In the genomic region with DNA sequence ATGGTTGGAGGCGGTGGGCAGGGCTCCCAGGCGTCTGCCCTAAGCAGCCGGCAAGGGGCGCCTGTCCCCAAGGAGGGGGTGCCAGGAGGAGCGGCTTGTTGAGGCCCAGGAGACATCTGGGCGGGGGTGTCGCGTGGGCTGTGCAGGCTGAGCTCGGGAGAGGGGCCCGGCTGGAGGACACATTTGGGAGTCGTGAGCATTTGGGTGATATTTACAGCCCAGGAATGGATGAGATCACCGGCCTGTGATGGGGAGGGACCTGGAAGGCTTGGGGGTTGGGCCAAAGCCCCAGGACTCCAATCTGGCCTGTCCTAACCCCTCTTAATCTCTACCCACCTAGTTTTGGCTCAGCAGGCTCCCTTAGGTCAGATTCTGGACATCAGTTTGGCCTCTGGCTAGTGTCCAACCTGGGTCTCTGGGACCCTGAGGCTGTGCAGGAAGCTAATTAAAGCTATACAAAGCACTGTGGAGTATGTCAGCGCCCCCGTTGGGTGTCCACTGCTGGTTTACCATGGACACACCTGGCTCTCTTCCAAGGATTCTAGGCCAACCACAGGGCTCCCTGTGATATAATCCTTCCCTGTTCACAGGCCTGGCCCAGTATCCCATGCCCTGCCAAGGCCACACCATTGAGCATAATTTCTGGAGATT, we compare ENCODE assay signal across 8 mouse cellular contexts. TPM values are rescaled to one million over a fixed set of nuclear protein-coding genes. Genes with fewer than 3 reads are reported as not detected.
A peak's percentile ranks its signal among the peaks of the same experiment; 100 is the strongest.
DNase-seq lines count a peak whose midpoint lies in the region; ATAC-seq and TF ChIP-seq lines count a peak whose summit lies in the region.
"Had no signal": no experiment of that assay in that cellular context is flagged by ENCODE, and none has a peak within 500 bp of the region (broad histone marks: within the 10 kb centered on the region; RNA-seq: fewer than 3 reads in every experiment).

No protein-coding gene starts in this region.

- no peak overlapping the region for H3K4me3 ChIP-seq in cortical plate, adult 2 months (ENCODE audit: insufficient read depth, low read length)
- H3K4me3 ChIP-seq: limb, embryonic 12.5 days had no signal

- peak overlapping the region; percentile 19 for H3K27ac ChIP-seq in cortical plate, adult 2 months (ENCODE audit: insufficient read depth, low read length)
- H3K27ac ChIP-seq: limb, embryonic 12.5 days had no signal

- intact Hi-C loops in heart, postnatal 10 days (cut with DNase I) = no loop called here
- intact Hi-C loops in left cerebral cortex, postnatal 25 days (cut with DNase I) = loop anchor here (1.0 kb wide), 2 partner anchors 19 to 41 kb away; no protein-coding TSS in a partner anchor

- DNase-seq in 3T3-L1 (ENCODE audit: low read depth, low spot score) = peak; percentile 67
- peak; percentile 36 for DNase-seq in NIH3T3 (ENCODE audit: low read depth)
- DNase-seq in heart, postnatal 10 days = peak; percentile 74 to 75
- DNase-seq in left cerebral cortex, postnatal 25 days (ENCODE audit: low spot score in 2 of 2) = peak; percentile 86 to 98
- DNase-seq in right cerebral cortex, postnatal 36 days (ENCODE audit: low spot score in 2 of 2) = peak; percentile 90 to 93

- no peak for TF ChIP-seq CTCF in cortical plate, adult 2 months (IDR thresholded peaks at IDR 0.05; ENCODE audit: extremely low read depth, insufficient read depth, low read length)

- no peak for ATAC-seq in megakaryocyte progenitor cell, adult 5-6 weeks (replicated peaks; ENCODE audit: poor library complexity)

- TF ChIP-seq POLR2A in cortical plate, adult 2 months (IDR thresholded peaks at IDR 0.05; ENCODE audit: extremely low read depth, insufficient read depth, low read length) = no peak

- peaks cover 13% of the 10 kb centered on the region for H3K4me1 ChIP-seq in cortical plate, adult 2 months (ENCODE audit: control insufficient read depth, insufficient read depth, low read length)

RNA-seq across cellular contexts. Expression of a gene that starts 27.2 kb away (rescaled TPM):
- 225 and 233 TPM in 2 replicates for polyA plus RNA-seq in cortical plate, adult 2 months (2012; rRNA removed)
- 1 to 10 TPM; 7.7 to 7.9 TPM for total RNA-seq in heart, postnatal 10 days (2021)
- total RNA-seq in left cerebral cortex, postnatal 25 days (2021) = 100 to 1,000 TPM; 119 to 138 TPM
- total RNA-seq in megakaryocyte progenitor cell, adult 5-6 weeks (2015) = 6.0 and 8.3 TPM in 2 replicates
- 2.2 and 2.3 TPM in 2 replicates for total RNA-seq in megakaryocyte progenitor cell, adult 5-6 weeks (2017)

Comparison
In these comparisons a context has a peak if more than half of its experiments do, and no peak if none do; other contexts are left out.
1. DNase-seq: peak in every context shown above with its lines; median percentile 92 in left cerebral cortex, postnatal 25 days; 92 in right cerebral cortex, postnatal 36 days; 74 in heart, postnatal 10 days; 67 in 3T3-L1; 36 in NIH3T3.
2. RNA of a gene that starts 27.2 kb away (total RNA-seq): 119 to 138 TPM in left cerebral cortex, postnatal 25 days; 2.2 to 8.3 TPM in megakaryocyte progenitor cell, adult 5-6 weeks and 7.7 to 7.9 TPM in heart, postnatal 10 days; every median in the first group is over 10 times any median in the second.